Mouse (Mus musculus): ENCODE results near the gene U2af1l4. TPM values are rescaled to one million over a fixed set of nuclear protein-coding genes. Genes with fewer than 3 reads are reported as not detected.

The U2af1l4 gene
- polyA plus RNA-seq, 1 experiment from 2014 or later = 97.5 TPM

DNA sequence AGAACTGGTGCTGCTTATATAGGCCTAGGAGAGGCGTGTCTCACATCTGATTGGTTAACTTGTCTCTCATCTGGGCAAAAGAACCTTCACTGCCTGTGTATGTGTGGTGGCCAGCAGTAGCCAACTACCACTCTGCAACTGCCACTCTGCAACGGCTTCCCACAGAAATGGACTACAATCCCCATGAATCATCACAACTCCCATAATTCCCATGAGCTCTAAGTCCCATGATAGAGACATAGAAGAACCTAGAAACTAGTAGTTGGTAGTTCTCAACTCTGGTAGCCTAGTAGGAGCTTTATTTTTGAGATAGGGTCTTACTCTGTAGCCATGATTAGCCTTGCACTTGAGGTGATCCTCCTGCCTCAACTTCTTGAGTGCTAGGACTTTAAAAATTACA, 13.2 kb upstream of the U2af1l4 start:
- no peak overlapping the region for H3K4me2 ChIP-seq (ENCODE audit: low read depth, low read length, severe bottlenecking)
- no peak for ATAC-seq (replicated peaks; ENCODE audit: low FRiP score)
- H3K36me3 ChIP-seq (ENCODE audit: control insufficient read depth, insufficient read depth, low read length) = no peaks in the 10 kb centered on the region; the same call in 1 of the 2 replicates
- no peak overlapping the region for H3K27ac ChIP-seq (ENCODE audit: low read depth, low read length)
- peaks cover 4% of the 10 kb centered on the region; the same call in 1 of the 2 replicates for H3K4me1 ChIP-seq (replicated peaks; ENCODE audit: control insufficient read depth, insufficient read depth, low read length)
- no peak for DNase-seq (ENCODE audit: low spot score)
- H3K4me3 ChIP-seq (ENCODE audit: low read depth, low read length) = no peak overlapping the region
- no peaks in the 10 kb centered on the region for H3K9me3 ChIP-seq (ENCODE audit: control insufficient read depth, low read length)
- H3K27me3 ChIP-seq (ENCODE audit: control insufficient read depth, insufficient read depth, low read length) = no peaks in the 10 kb centered on the region
- 72% methylated on average over 2 of the region's 2 CpGs for WGBS
- H3K9ac ChIP-seq (ENCODE audit: low read length) = no peak overlapping the region

DNA sequence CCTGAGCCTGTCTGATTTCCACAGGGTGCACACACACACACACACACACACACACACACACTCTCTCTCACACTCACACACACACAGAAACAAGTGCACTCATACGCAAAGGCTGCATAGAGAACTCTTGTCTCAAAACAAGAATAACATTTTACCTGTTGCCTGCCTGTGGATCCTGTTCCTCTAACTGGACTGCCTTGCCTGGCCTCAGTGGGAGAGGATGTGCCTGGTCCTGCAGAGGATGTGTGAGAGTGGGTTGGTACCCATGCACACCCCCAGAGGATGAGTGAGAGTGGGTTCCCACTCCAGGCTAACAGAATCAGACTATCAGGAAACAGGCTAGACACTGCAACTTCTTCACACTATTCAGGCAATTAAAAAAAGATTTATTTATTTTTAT, 12.5 kb upstream of the U2af1l4 start:
- ATAC-seq (replicated peaks; ENCODE audit: low FRiP score) (no peak), DNase-seq (ENCODE audit: low spot score) (no peak)
- Histone ChIP-seq H3K27ac (ENCODE audit: low read depth, low read length) (no peak overlapping the region), H3K9me3 (ENCODE audit: control insufficient read depth, low read length) (no peaks in the 10 kb centered on the region), H3K4me1 (replicated peaks; ENCODE audit: control insufficient read depth, insufficient read depth, low read length) (peaks cover 4% of the 10 kb centered on the region; the same call in 1 of the 2 replicates), H3K9ac (ENCODE audit: low read length) (no peak overlapping the region), H3K4me2 (ENCODE audit: low read depth, low read length, severe bottlenecking) (no peak overlapping the region), H3K4me3 (ENCODE audit: low read depth, low read length) (no peak overlapping the region), H3K27me3 (ENCODE audit: control insufficient read depth, insufficient read depth, low read length) (no peaks in the 10 kb centered on the region), H3K36me3 (ENCODE audit: control insufficient read depth, insufficient read depth, low read length) (peaks cover under 1% of the 10 kb centered on the region; the same call in 1 of the 2 replicates)
- WGBS = 95% methylated on average over 1 of the region's 1 CpGs

DNA sequence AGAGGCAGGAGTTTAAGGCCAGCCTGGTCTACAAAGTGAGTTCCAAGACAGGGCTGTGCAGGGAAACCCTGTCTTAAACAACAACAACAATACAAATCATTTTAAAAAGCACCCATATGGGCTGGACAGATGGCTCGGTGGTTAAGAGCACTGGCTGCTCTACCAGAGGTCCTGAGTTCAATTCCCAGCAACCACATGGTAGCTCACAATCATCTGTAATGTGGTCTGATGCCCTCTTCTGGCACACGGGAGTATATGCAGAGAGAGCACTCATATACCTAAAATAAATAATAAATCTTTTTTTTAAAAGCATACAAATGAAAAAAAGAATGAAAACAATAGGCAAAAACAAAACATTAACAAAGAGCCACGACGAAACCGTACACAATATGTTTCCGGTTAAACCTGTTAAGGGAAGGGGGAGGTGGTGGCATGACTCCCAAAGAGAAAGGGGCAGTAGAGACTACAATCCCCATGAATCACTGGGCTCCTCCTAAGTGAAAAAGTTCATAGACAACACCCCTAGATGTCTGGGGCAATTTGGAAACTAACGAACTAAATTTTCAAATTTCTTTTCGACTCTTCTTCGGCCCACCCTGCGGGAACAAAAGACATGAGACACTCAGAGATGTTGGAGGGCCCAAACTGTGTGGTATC, 11.5 kb upstream of the U2af1l4 start:
- DNase-seq (ENCODE audit: low spot score) (no peak), ATAC-seq (replicated peaks; ENCODE audit: low FRiP score) (peak; percentile 68)
- Histone ChIP-seq H3K4me1 (replicated peaks; ENCODE audit: control insufficient read depth, insufficient read depth, low read length) (peaks cover 4% of the 10 kb centered on the region; the same call in 1 of the 2 replicates), H3K9ac (ENCODE audit: low read length) (peak overlapping the region; percentile 67), H3K9me3 (ENCODE audit: control insufficient read depth, low read length) (no peaks in the 10 kb centered on the region), H3K27ac (ENCODE audit: low read depth, low read length) (peak overlapping the region; percentile 83), H3K27me3 (ENCODE audit: control insufficient read depth, insufficient read depth, low read length) (no peaks in the 10 kb centered on the region), H3K36me3 (ENCODE audit: control insufficient read depth, insufficient read depth, low read length) (peaks cover 3% of the 10 kb centered on the region; the same call in 1 of the 2 replicates), H3K4me2 (ENCODE audit: low read depth, low read length, severe bottlenecking) (peak overlapping the region; percentile 91; the same call in 1 of the 2 replicates), H3K4me3 (ENCODE audit: low read depth, low read length) (peak overlapping the region; percentile 44)
- 4% methylated on average over 10 of the region's 10 CpGs for WGBS

DNA sequence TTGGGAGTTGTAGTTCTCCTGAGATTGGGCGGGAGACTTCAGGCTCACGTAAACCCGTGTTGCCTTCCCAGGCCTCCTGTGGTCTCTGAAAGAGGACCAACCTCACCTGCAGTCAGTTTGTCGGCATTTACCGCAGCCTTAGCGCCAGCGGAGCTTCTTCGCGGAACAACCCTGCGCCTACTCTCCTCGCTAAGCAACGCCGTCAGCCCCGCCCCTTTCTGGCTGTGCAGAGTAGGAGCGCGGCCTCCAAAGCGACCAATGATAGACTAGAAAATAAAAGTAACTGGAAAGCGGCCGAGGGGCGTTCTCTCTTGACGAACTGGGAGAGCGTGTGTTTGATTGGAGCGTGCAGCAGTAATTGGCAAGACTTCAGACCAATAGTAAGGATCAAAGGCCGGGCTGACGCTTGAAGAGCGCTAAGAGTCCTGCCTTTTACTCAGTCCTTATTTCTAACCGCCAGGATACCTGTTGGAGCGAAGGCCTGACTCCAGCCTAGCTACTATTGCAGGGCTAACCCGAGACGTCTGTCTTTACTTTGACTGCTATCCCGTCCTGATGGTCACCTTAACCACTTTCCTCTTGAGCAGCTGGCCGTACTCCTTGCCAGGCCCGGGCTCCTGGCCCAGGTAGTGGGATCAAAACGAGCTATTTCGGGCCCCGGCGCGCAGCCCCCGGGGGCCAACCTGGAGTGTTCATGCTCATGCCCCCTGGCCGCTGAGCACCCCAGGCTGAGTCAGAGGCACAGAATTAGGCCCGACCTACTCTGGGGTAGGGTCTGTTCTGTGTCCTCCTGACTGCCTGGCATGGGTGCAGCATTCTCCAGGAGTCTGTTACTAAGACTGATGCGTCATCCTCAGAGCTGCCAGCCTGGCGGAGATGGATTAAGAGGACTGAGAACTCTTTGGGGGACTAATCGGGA, 10.7 kb upstream of the U2af1l4 start, which contains the start of the genes Hspb6 and Proser3:
Hspb6 (plus strand) TSS at position 77 of the 919 bp plus-strand sequence.
Proser3 (minus strand) TSS at position 198 of the 919 bp plus-strand sequence.
- ATAC-seq (replicated peaks; ENCODE audit: low FRiP score) = peak; percentile 94
- Histone ChIP-seq H3K27ac (ENCODE audit: low read depth, low read length) (peak within 1 kb of the TSS; percentile 83), H3K4me2 (ENCODE audit: low read depth, low read length, severe bottlenecking) (peak within 1 kb of the TSS; percentile 91), H3K4me1 (replicated peaks; ENCODE audit: control insufficient read depth, insufficient read depth, low read length) (peaks cover 4% of the 10 kb centered on the region; the same call in 1 of the 2 replicates), H3K36me3 (ENCODE audit: control insufficient read depth, insufficient read depth, low read length) (peaks cover 3% of the 10 kb centered on the region; the same call in 1 of the 2 replicates), H3K9ac (ENCODE audit: low read length) (peak within 1 kb of the TSS; percentile 69), H3K4me3 (ENCODE audit: low read depth, low read length) (peak within 1 kb of the TSS; percentile 44), H3K9me3 (ENCODE audit: control insufficient read depth, low read length) (no peaks in the 10 kb centered on the region), H3K27me3 (ENCODE audit: control insufficient read depth, insufficient read depth, low read length) (no peaks in the 10 kb centered on the region)
- 2% methylated on average over 44 of the region's 44 CpGs for WGBS
- DNase-seq (ENCODE audit: low spot score) = peak; percentile 96

DNA sequence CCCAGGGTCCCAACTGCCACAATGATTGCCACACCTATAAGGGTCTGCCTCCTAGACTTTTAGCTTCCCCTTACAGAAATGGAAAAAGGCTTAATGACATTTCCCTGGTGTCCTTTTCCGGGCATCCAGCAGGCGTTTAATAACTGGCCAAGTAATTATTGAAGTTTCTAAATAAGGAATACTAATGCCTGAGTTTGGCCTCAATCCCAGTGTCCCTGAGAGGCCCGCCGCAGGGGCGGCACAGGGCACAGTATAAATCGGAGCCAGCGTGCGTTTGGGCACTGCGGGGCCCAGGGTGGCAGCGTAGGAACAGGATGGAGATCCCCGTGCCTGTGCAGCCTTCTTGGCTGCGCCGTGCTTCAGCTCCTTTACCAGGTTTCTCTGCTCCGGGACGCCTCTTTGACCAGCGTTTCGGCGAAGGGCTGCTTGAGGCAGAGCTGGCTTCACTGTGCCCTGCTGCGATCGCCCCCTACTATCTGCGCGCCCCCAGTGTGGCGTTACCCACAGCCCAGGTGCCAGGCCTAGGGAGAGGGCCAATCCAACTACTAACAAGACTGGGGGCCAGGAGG, 10.0 kb upstream of the U2af1l4 start:
- H3K4me3 ChIP-seq (ENCODE audit: low read depth, low read length) = peak overlapping the region; percentile 44
- DNase-seq (ENCODE audit: low spot score) (peak; percentile 61), ATAC-seq (replicated peaks; ENCODE audit: low FRiP score) (no peak)
- no peaks in the 10 kb centered on the region for H3K27me3 ChIP-seq (ENCODE audit: control insufficient read depth, insufficient read depth, low read length)
- H3K4me1 ChIP-seq (replicated peaks; ENCODE audit: control insufficient read depth, insufficient read depth, low read length) = peaks cover 4% of the 10 kb centered on the region; the same call in 1 of the 2 replicates
- H3K27ac ChIP-seq (ENCODE audit: low read depth, low read length) = no peak overlapping the region
- peak overlapping the region; percentile 69 for H3K9ac ChIP-seq (ENCODE audit: low read length)
- H3K4me2 ChIP-seq (ENCODE audit: low read depth, low read length, severe bottlenecking) = peak overlapping the region; percentile 91
- H3K36me3 ChIP-seq (ENCODE audit: control insufficient read depth, insufficient read depth, low read length) = peaks cover 3% of the 10 kb centered on the region; the same call in 1 of the 2 replicates
- 11% methylated on average over 23 of the region's 23 CpGs for WGBS
- H3K9me3 ChIP-seq (ENCODE audit: control insufficient read depth, low read length) = no peaks in the 10 kb centered on the region

DNA sequence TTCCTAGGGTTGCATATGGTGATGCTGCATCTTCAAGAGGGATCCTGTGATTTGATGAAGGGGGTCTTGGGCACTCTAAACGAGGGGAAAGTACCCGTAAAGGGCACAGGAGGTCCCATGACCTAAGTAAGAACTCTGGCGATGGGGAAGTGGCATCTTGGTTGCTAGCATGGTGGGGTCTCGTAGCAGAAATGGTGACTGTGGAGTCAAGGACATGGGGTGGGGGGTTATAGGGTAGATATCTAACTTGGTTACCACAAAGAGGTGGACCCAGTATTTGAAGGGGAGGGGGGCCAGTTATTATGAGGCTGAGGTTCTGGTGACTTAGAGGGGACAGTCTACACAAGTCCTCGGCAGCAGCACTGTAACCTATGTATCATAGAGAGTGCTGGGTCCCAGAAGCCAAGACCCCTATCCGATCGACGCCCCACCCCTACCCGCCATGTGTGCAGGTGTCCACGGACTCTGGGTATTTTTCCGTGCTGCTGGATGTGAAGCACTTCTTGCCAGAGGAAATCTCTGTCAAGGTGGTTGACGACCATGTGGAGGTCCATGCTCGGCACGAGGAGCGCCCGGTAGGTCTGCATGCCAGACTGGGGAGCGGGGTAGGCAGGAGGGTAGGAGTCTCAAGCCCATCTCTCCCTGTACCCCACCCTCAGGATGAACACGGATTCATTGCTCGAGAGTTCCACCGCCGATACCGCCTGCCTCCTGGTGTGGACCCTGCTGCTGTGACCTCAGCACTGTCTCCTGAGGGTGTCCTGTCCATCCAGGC, 9.1 kb upstream of the U2af1l4 start:
- Histone ChIP-seq H3K27me3 (ENCODE audit: control insufficient read depth, insufficient read depth, low read length) (no peaks in the 10 kb centered on the region), H3K9ac (ENCODE audit: low read length) (peak overlapping the region; percentile 69; the same call in 1 of the 2 replicates), H3K4me1 (replicated peaks; ENCODE audit: control insufficient read depth, insufficient read depth, low read length) (peaks cover 4% of the 10 kb centered on the region; the same call in 1 of the 2 replicates), H3K27ac (ENCODE audit: low read depth, low read length) (no peak overlapping the region), H3K4me3 (ENCODE audit: low read depth, low read length) (peak overlapping the region; percentile 1; the same call in 1 of the 2 replicates), H3K9me3 (ENCODE audit: control insufficient read depth, low read length) (no peaks in the 10 kb centered on the region), H3K36me3 (ENCODE audit: control insufficient read depth, insufficient read depth, low read length) (peaks cover 3% of the 10 kb centered on the region; the same call in 1 of the 2 replicates), H3K4me2 (ENCODE audit: low read depth, low read length, severe bottlenecking) (peak overlapping the region; percentile 91)
- WGBS = 85% methylated on average over 22 of the region's 22 CpGs
- no peak for DNase-seq (ENCODE audit: low spot score)
- ATAC-seq (replicated peaks; ENCODE audit: low FRiP score) = no peak

DNA sequence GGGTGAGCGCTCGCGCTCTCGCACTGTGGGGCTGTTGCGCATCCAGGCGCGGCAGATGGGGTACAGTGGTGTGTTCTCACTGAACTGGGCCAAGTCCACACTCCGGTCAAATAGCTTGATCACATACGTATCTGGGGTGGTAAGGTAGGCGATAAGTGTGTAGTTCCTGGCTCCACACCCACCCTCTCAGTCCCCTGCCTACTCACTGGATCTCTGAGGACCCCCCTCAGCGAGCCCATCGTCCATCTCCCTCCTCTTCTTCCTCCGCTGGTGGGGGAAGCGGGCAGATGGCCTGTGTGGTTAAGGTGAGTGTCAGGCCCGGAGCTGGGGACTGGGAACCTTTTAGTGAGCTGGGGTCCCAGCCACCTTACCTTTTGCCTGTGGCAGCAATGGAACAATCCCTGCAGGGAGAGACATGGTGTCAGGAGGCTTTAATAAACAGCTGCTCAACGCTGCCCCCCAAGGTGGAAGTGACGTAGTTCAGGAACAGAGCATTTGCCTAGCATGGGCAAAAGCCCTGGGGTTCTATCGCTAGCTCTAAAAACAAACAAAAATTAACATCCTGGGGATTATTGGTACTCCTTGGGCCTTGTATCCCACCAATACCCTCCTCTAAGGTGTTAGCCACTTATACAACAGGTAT, 6.1 kb upstream of the U2af1l4 start:
- no peak overlapping the region for H3K27ac ChIP-seq (ENCODE audit: low read depth, low read length)
- no peaks in the 10 kb centered on the region for H3K27me3 ChIP-seq (ENCODE audit: control insufficient read depth, insufficient read depth, low read length)
- peaks cover 3% of the 10 kb centered on the region; the same call in 1 of the 2 replicates for H3K36me3 ChIP-seq (ENCODE audit: control insufficient read depth, insufficient read depth, low read length)
- 95% methylated on average over 18 of the region's 18 CpGs for WGBS
- H3K9ac ChIP-seq (ENCODE audit: low read length) = no peak overlapping the region
- no peak overlapping the region for H3K4me2 ChIP-seq (ENCODE audit: low read depth, low read length, severe bottlenecking)
- DNase-seq (ENCODE audit: low spot score) = no peak
- no peaks in the 10 kb centered on the region for H3K9me3 ChIP-seq (ENCODE audit: control insufficient read depth, low read length)
- H3K4me1 ChIP-seq (replicated peaks; ENCODE audit: control insufficient read depth, insufficient read depth, low read length) = peaks cover 5% of the 10 kb centered on the region; the same call in 1 of the 2 replicates
- H3K4me3 ChIP-seq (ENCODE audit: low read depth, low read length) = no peak overlapping the region
- no peak for ATAC-seq (replicated peaks; ENCODE audit: low FRiP score)

Data from forebrain, embryonic 11.5 days (tissue).